Mouse (Mus musculus): ENCODE data around the gene Zdhhc9. TPM values are rescaled to one million over a fixed set of nuclear protein-coding genes. Genes with fewer than 3 reads are reported as not detected.

Gene Zdhhc9
- polyA plus RNA-seq (2012; rRNA removed) (44.0 and 49.2 TPM in 2 replicates), polyA plus RNA-seq (2014; fragmentation: Nextera tagmentation; extraction: Ambion mirVana) (5.7 and 6.0 TPM in 2 replicates)

DNA sequence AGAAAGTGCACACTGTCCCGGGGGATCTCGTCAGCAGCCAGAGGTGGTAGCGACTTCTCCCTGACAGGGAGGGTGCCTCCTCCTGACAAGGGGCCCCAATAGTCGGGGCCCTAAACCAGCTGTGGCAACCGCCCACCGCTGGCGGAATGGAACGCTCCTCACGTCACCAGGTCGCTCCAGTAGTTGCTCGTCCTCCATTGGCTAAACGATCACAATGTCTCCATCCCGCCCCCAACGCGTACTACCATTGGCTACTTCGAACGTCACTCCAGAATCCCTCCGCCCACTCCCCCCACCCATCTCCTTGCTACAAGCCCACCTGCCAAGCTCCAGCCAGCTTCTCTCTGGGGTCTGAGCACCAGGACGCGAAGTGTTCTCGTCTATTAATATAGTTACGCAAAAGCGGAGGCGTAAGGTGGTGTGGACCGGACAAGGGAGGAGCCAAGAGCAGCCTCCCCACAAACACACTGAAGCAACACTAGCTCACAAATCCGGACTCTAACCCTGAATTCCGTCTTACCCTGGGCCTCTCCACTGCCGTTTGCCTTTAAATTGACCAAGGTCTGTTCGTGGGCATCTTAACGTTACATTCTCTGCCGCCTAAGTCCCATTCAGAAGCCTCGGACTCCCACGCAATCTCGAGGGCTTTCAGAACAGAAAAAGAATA is at the start of gene Zdhhc9:
Zdhhc9 (minus strand) TSS at position 360 of the 667 bp plus-strand sequence.
- 21% methylated on average over 30 of the region's 34 CpGs for WGBS
- Histone ChIP-seq H3K9ac (ENCODE audit: low read depth, low read length, severe bottlenecking) (peak within 1 kb of the TSS; percentile 66), H3K4me2 (replicated peaks; ENCODE audit: low read depth, low read length, severe bottlenecking) (peak within 1 kb of the TSS; percentile 54), H3K27ac (replicated peaks; ENCODE audit: low read depth, low read length) (peak within 1 kb of the TSS; percentile 71), H3K27me3 (ENCODE audit: control insufficient read depth, insufficient read depth, low read length) (no peaks in the 10 kb centered on the region), H3K4me3 (replicated peaks; ENCODE audit: low read length) (peak within 1 kb of the TSS; percentile 62), H3K9me3 (ENCODE audit: control insufficient read depth, low read length) (no peaks in the 10 kb centered on the region), H3K4me1 (ENCODE audit: control insufficient read depth, insufficient read depth, low read length) (no peaks in the 10 kb centered on the region), H3K36me3 (ENCODE audit: control insufficient read depth, insufficient read depth, low read length) (no peaks in the 10 kb centered on the region)
- ATAC-seq (ENCODE audit: low FRiP score, low read depth) = peak; percentile 100
- TF ChIP-seq POLR2A (IDR thresholded peaks at IDR 0.05; ENCODE audit: borderline replicate concordance, extremely low read depth, insufficient read depth, insufficient read length) = no peak
- DNase-seq (ENCODE audit: low spot score) = peak; percentile 90

DNA sequence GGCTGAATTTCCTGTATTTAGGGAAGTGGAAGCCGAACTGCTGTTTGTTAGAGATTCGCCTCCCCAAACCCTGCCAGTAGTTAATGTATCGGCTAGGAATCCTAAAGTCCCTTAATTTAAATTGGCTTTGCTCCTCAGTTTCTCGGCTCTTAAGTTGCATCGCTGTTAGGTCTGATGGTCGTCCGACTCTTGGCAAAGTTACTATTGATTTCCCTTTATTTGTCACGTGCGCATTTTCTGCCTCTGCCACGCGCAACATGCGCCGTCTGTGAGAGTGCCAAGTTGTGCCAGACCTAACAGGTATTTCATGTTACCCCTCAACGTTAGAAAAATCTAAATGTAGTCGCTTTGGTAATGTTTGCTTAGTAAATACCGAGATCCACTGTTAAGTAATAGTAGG is 48.3 kb upstream of the Zdhhc9 start:
- Histone ChIP-seq H3K4me1 (ENCODE audit: control insufficient read depth, insufficient read depth, low read length) (no peaks in the 10 kb centered on the region), H3K9me3 (ENCODE audit: control insufficient read depth, low read length) (no peaks in the 10 kb centered on the region), H3K27ac (replicated peaks; ENCODE audit: low read depth, low read length) (peak overlapping the region; percentile 33; the same call in 1 of the 2 replicates), H3K4me2 (replicated peaks; ENCODE audit: low read depth, low read length, severe bottlenecking) (peak overlapping the region; percentile 48), H3K4me3 (replicated peaks; ENCODE audit: low read length) (peak overlapping the region; percentile 53), H3K9ac (ENCODE audit: low read depth, low read length, severe bottlenecking) (peak overlapping the region; percentile 46), H3K27me3 (ENCODE audit: control insufficient read depth, insufficient read depth, low read length) (no peaks in the 10 kb centered on the region), H3K36me3 (ENCODE audit: control insufficient read depth, insufficient read depth, low read length) (peaks cover 4% of the 10 kb centered on the region)
- no peak for ATAC-seq (ENCODE audit: low FRiP score, low read depth)
- no peak for TF ChIP-seq POLR2A (IDR thresholded peaks at IDR 0.05; ENCODE audit: borderline replicate concordance, extremely low read depth, insufficient read depth, insufficient read length)
- DNase-seq (ENCODE audit: low spot score) = no peak
- 15% methylated on average over 16 of the region's 16 CpGs for WGBS

GRCm38 (mm10) chrX:48256468-48257007 is 47.9 kb upstream of the Zdhhc9 start, which contains the start of gene Utp14a:
Utp14a (plus strand) TSS chrX:48256862.
- H3K4me1 ChIP-seq (ENCODE audit: control insufficient read depth, insufficient read depth, low read length) = no peaks in the 10 kb centered on the region
- ATAC-seq (ENCODE audit: low FRiP score, low read depth) = peak; percentile 97
- peak; percentile 96 for DNase-seq (ENCODE audit: low spot score)
- H3K9me3 ChIP-seq (ENCODE audit: control insufficient read depth, low read length) = no peaks in the 10 kb centered on the region
- H3K4me2 ChIP-seq (replicated peaks; ENCODE audit: low read depth, low read length, severe bottlenecking) = peak within 1 kb of the TSS; percentile 56
- WGBS = 17% methylated on average over 33 of the region's 33 CpGs
- H3K27me3 ChIP-seq (ENCODE audit: control insufficient read depth, insufficient read depth, low read length) = no peaks in the 10 kb centered on the region
- peaks cover 4% of the 10 kb centered on the region for H3K36me3 ChIP-seq (ENCODE audit: control insufficient read depth, insufficient read depth, low read length)
- H3K9ac ChIP-seq (ENCODE audit: low read depth, low read length, severe bottlenecking) = peak within 1 kb of the TSS; percentile 46
- H3K27ac ChIP-seq (replicated peaks; ENCODE audit: low read depth, low read length) = peak within 1 kb of the TSS; percentile 58
- H3K4me3 ChIP-seq (replicated peaks; ENCODE audit: low read length) = peak within 1 kb of the TSS; percentile 53
- TF ChIP-seq POLR2A (IDR thresholded peaks at IDR 0.05; ENCODE audit: borderline replicate concordance, extremely low read depth, insufficient read depth, insufficient read length) = no peak

DNA sequence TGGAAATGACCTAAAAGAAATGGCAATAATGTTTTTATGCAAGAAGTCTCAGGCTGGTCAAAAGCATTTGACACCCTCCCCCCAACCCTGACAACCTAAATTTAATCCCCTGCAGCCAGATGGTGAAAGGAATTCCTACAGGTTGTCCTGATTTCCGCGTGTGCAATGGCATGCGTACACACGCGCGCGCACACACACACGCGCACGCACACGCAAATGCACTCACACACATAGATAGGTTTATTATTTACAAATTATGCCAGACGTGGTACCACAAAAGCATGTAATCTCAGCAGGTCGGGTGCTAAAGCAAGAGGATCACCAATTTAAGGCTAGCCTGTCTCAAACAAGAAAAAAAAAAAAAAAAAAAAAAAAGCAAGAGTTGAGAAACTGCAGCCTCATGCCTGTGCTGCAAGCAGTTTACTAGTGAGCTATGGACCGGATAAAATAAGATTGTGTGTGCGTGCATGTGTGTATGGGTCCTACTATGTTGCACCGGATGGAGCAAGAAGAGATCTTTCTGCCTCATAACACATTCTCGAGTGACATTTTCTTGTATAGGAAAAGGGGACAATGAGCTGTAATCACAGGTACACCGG is 47.3 kb upstream of the Zdhhc9 start:
- DNase-seq (ENCODE audit: low spot score) (no peak), ATAC-seq (ENCODE audit: low FRiP score, low read depth) (peak; percentile 58)
- H3K4me3 ChIP-seq (replicated peaks; ENCODE audit: low read length) = peak overlapping the region; percentile 53
- TF ChIP-seq POLR2A (IDR thresholded peaks at IDR 0.05; ENCODE audit: borderline replicate concordance, extremely low read depth, insufficient read depth, insufficient read length) = no peak
- H3K27me3 ChIP-seq (ENCODE audit: control insufficient read depth, insufficient read depth, low read length) = no peaks in the 10 kb centered on the region
- H3K9me3 ChIP-seq (ENCODE audit: control insufficient read depth, low read length) = no peaks in the 10 kb centered on the region
- WGBS = 30% methylated on average over 18 of the region's 18 CpGs
- no peaks in the 10 kb centered on the region for H3K4me1 ChIP-seq (ENCODE audit: control insufficient read depth, insufficient read depth, low read length)
- peak overlapping the region; percentile 43; the same call in 1 of the 2 replicates for H3K9ac ChIP-seq (ENCODE audit: low read depth, low read length, severe bottlenecking)
- peak overlapping the region; percentile 58 for H3K27ac ChIP-seq (replicated peaks; ENCODE audit: low read depth, low read length)
- H3K4me2 ChIP-seq (replicated peaks; ENCODE audit: low read depth, low read length, severe bottlenecking) = peak overlapping the region; percentile 56
- H3K36me3 ChIP-seq (ENCODE audit: control insufficient read depth, insufficient read depth, low read length) = no peaks in the 10 kb centered on the region

- no peaks in the 10 kb centered on the region for H3K4me1 ChIP-seq (ENCODE audit: control insufficient read depth, insufficient read depth, low read length)
- 59% methylated on average over 7 of the region's 7 CpGs for WGBS
- H3K4me3 ChIP-seq (replicated peaks; ENCODE audit: low read length) = no peak overlapping the region
- ATAC-seq (ENCODE audit: low FRiP score, low read depth) (no peak), DNase-seq (ENCODE audit: low spot score) (no peak)
- H3K27me3 ChIP-seq (ENCODE audit: control insufficient read depth, insufficient read depth, low read length) = no peaks in the 10 kb centered on the region
- no peak overlapping the region for H3K27ac ChIP-seq (replicated peaks; ENCODE audit: low read depth, low read length)
- TF ChIP-seq POLR2A (IDR thresholded peaks at IDR 0.05; ENCODE audit: borderline replicate concordance, extremely low read depth, insufficient read depth, insufficient read length) = no peak
- H3K9ac ChIP-seq (ENCODE audit: low read depth, low read length, severe bottlenecking) = no peak overlapping the region
- H3K36me3 ChIP-seq (ENCODE audit: control insufficient read depth, insufficient read depth, low read length) = no peaks in the 10 kb centered on the region
- H3K9me3 ChIP-seq (ENCODE audit: control insufficient read depth, low read length) = no peaks in the 10 kb centered on the region
- H3K4me2 ChIP-seq (replicated peaks; ENCODE audit: low read depth, low read length, severe bottlenecking) = no peak overlapping the region
These were observed 25.7 kb upstream of the Zdhhc9 start for GRCm38 (mm10) chrX:48234417-48234816.
